Mouse (Mus musculus): ENCODE measurements around the gene Cacna2d3. TPM values are rescaled to one million over a fixed set of nuclear protein-coding genes. Genes with fewer than 3 reads are reported as not detected.

The Cacna2d3 gene
- total RNA-seq, 1 experiment from 2014 or later = not detected

DNA sequence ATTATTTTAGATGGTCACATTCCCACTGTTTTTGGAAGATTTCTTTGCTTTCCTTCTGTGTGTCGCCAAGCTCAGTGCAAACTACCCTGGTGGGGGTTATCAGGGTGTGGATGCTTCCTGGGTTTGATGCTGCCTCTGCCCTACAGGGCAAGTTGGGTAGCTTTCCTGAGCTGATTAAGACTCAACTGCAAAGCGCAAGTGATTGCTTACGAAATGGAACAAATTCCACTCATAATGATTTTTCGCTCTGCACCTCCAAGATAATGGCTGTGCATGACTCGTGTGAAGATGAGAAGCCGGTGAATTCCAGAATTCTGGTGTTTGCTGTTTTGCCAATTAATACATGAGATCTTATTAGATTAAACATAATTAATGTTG is 557.0 kb downstream of the Cacna2d3 start:
- no peak for ATAC-seq (replicated peaks in 1 of 2; ENCODE audit: insufficient read depth in 1 of 2, low FRiP score in 2 of 2, low TSS enrichment in 1 of 2, low read depth in 1 of 2, poor library complexity in 2 of 2, severe bottlenecking in 2 of 2)

DNA sequence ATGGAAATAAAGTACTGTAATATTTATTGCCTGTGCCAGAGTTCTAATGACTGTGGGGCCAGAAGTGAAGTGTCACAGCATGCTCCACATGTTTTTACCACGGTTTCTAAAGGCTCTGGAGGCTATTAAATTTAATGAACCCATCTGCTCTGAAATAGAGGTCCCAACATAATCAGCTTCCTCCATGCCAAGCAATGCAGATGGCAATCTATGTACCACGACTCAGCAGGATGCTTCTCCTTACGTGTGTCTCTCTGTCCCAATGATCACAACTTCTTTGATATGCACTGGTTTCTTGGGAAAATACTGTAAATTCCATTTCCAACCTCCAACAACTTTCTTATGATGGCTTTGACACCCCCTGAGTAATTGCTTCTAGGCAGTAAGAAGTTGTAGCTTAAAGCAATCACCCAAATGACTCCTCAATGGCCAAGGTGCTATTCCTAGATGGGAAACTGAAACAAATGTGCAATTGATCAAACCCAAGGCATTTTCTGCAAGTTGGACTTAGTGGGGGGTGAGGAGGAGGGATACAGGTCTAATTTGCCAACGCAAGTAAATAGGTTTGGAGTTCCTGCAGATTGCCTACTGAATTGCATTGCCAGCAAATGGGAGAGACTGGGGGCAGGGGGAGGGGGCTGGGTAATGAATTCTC is 557.5 kb downstream of the Cacna2d3 start:
- no peak for ATAC-seq (replicated peaks in 1 of 2; ENCODE audit: insufficient read depth in 1 of 2, low FRiP score in 2 of 2, low TSS enrichment in 1 of 2, low read depth in 1 of 2, poor library complexity in 2 of 2, severe bottlenecking in 2 of 2)

DNA sequence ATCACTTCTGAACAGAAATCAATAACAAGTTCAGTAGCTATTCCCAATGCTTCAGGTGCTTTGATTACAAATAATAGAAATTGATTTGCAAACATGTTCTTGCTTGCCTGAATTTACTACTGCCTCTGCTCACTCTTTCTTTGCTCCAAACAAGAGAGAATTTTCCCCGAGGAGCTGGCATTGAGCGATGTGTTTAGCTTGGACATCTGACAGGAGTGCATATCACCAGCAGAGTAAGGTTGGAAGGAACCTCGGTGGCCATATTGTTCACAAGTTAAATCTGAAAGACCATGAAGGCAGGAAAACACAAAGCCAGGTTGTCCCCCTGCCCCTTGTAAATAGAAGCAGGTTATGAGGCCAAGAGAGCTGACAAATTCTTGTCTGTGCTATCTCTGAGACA is 561.9 kb downstream of the Cacna2d3 start:
- ATAC-seq (replicated peaks in 1 of 2; ENCODE audit: insufficient read depth in 1 of 2, low FRiP score in 2 of 2, low TSS enrichment in 1 of 2, low read depth in 1 of 2, poor library complexity in 2 of 2, severe bottlenecking in 2 of 2) = no peak

DNA sequence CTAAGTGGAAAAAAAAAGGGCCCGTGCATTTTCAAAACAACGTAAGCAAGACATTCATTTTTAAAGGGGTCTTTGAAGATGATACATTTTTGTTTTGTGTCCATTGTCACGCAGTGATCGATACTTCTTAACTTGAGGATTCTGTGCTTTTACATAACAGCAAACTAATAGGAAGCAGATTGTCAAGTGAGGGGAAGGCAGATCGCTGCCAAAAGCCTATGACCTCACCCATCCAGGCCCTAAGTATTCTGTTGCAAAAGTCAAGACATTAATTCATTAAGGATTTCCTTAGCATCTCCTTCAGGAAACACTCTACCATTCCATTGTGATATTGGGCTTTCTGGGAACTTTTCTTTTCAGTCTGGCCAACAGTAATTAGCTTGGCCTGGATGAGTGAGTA is 564.6 kb downstream of the Cacna2d3 start:
- ATAC-seq (replicated peaks in 1 of 2; ENCODE audit: insufficient read depth in 1 of 2, low FRiP score in 2 of 2, low TSS enrichment in 1 of 2, low read depth in 1 of 2, poor library complexity in 2 of 2, severe bottlenecking in 2 of 2) = no peak

DNA sequence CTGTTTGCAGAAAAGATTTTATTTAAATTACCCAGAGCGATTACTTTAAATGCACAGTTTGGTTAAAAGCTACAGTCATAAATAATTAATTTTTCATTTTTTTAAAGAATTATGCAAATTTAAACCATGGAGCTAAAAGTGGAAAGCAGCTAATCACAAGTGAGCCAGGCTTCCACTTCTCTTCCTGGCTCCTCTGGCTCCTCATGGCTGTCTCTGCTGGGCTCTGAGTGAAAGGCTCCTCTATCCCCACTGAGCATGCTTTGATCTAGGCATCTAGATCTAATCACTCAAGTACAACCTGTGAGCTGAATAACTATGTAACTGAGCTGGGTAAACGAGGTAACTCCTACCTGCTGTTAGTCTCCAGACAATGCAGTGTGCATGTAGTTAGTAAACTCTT is 577.5 kb downstream of the Cacna2d3 start:
- ATAC-seq (replicated peaks in 1 of 2; ENCODE audit: insufficient read depth in 1 of 2, low FRiP score in 2 of 2, low TSS enrichment in 1 of 2, low read depth in 1 of 2, poor library complexity in 2 of 2, severe bottlenecking in 2 of 2) = no peak

DNA sequence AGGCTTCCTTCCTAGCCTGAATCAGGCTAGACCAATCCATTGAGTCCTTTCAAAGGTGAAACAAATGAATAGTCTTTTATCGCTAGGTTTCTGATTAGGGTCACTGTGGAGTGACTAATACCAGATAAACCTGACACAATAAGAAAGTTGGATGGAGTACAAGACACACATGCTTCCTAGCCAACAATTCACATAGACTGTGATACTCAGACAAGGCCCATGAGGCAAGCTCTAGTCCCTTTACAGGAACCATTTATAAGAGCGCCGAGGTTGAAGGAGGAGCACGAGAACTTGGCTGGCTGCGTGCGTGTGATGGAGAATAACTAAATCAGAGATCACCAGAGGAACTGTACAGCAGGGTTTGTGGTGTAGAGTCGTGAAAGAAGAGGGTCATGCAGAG is 584.0 kb downstream of the Cacna2d3 start:
- no peak for ATAC-seq (replicated peaks in 1 of 2; ENCODE audit: insufficient read depth in 1 of 2, low FRiP score in 2 of 2, low TSS enrichment in 1 of 2, low read depth in 1 of 2, poor library complexity in 2 of 2, severe bottlenecking in 2 of 2)

DNA sequence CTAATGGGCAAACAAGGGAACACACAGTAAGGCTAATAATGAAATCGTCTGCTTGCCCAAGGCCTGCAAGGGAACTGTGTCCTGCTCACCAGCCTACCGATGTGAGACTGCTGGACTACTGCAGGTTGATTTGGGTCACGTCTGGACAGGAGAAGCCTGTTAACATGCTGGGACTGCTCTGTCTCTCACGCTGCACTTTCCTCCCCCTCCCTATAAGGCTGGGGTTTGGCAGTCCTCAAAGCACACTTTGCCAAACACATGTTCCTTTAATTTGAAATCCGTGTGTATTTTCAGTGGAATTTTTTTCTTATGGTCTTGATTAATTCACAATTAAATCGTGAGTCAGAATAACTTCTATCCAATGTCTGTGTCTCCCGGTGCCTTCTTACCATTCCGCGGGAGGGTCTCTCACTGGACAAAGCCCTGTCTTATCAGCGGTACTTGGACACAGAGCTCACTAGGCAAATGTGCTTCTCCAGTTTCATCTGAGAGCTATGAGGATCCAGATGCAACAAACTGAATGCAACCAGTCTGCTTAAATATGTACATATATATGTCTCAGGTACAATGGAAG is 584.6 kb downstream of the Cacna2d3 start:
- ATAC-seq (replicated peaks in 1 of 2; ENCODE audit: insufficient read depth in 1 of 2, low FRiP score in 2 of 2, low TSS enrichment in 1 of 2, low read depth in 1 of 2, poor library complexity in 2 of 2, severe bottlenecking in 2 of 2) = no peak

DNA sequence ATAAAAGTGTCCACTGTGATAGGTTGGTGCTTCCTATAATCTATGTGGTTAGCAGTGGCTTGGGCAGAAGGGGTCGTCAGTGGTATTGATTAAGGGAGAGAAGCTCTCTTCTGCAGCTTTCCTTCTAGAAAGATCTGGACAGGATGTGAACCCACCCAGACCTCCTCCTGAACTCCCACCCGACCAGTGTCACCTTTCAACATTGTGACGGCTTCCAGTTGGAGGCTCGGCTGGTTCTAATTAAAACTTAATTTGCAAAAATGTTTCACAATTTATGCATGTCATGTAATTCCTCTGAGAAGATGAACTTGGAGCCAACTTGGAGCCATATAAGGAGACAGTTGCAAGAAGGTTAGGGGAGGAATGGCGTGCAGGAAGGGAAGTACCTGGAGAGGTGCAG is 586.8 kb downstream of the Cacna2d3 start:
- ATAC-seq (replicated peaks in 1 of 2; ENCODE audit: insufficient read depth in 1 of 2, low FRiP score in 2 of 2, low TSS enrichment in 1 of 2, low read depth in 1 of 2, poor library complexity in 2 of 2, severe bottlenecking in 2 of 2) = no peak

DNA sequence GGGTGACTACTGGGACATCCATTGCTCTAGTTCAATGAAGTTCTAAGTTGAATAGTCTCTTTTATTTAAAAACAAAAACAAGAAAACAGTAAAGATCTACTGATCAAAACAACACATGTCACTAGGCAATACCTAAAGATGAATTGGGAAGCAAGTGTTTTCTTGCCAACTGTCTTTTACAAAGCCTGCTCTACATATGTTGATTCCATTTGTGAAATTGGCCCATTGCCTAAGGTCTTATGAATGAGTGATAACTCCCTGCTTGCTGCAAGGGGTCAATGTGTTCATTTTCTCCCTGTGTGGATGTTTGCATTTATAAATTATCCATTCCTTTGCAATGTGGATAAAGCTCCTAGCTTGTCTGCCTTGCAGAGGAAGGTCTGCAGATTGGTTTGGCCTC is 591.2 kb downstream of the Cacna2d3 start:
- no peak for ATAC-seq (replicated peaks in 1 of 2; ENCODE audit: insufficient read depth in 1 of 2, low FRiP score in 2 of 2, low TSS enrichment in 1 of 2, low read depth in 1 of 2, poor library complexity in 2 of 2, severe bottlenecking in 2 of 2)

DNA sequence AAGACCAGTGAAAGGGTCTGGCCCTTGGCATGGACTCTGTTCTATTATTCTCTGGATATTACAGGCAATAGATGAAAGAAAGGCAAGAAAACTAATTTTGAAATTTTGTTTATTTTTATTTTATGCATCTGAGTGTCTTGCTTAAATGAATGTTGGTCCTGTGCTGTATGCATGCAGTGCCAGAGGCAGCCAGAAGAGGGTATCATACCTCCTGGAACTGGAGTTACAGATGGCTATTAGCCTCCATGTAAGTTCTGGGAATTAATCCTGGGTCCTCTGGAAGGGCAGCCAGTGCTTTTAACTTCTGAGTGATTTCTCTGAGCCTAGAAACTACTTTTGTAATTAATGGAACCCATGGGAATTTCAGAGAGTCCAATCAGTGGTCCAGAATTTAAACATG is 597.8 kb downstream of the Cacna2d3 start:
- ATAC-seq (replicated peaks in 1 of 2; ENCODE audit: insufficient read depth in 1 of 2, low FRiP score in 2 of 2, low TSS enrichment in 1 of 2, low read depth in 1 of 2, poor library complexity in 2 of 2, severe bottlenecking in 2 of 2) = no peak

DNA sequence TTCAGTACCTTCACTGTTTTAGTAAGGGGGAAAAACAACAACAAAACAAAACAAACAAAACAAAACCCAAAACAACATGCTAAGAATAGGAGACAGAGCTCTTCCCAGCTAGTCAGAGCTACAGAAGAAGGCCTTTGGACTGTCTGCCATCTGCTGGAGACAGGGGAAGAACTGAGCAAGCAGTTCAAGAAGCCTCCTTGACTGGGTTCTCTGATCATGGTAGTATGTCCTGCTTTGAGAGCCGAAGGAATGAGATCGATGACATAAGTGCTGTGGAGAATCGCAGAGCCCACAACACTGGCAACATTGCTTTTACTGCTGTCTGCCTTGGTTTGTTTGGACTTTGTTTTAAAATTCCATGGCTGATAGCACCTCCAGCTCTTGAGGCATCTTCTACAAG is 598.9 kb downstream of the Cacna2d3 start:
- no peak for ATAC-seq (replicated peaks in 1 of 2; ENCODE audit: insufficient read depth in 1 of 2, low FRiP score in 2 of 2, low TSS enrichment in 1 of 2, low read depth in 1 of 2, poor library complexity in 2 of 2, severe bottlenecking in 2 of 2)

DNA sequence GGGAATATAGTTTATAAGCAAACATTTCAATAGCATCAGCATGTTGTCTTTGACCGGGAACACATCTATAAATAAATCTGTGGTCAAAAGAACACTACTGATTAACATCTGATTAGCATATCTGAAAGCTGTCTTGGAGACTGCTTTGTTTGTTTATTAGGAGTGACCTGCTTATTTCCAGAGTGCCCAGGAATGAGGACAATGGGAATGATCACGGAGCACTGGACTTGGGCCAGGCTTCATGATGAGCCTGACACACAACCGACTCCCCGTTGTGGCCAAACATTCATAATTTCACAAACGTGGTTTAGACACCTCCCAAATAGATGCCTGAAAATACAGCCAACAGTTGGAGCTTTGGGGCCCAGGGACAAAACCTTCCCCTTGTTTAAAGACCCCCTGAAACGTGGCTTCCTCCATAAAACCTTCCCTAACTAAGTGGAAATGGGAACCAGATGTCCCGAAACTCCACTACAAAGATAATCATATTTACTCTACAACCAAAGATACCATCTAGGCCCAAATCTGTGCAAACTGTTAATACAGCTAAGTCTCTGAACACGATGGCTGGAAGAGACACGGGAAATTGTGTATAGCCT is 607.7 kb downstream of the Cacna2d3 start:
- no peak for ATAC-seq (replicated peaks in 1 of 2; ENCODE audit: insufficient read depth in 1 of 2, low FRiP score in 2 of 2, low TSS enrichment in 1 of 2, low read depth in 1 of 2, poor library complexity in 2 of 2, severe bottlenecking in 2 of 2)

DNA sequence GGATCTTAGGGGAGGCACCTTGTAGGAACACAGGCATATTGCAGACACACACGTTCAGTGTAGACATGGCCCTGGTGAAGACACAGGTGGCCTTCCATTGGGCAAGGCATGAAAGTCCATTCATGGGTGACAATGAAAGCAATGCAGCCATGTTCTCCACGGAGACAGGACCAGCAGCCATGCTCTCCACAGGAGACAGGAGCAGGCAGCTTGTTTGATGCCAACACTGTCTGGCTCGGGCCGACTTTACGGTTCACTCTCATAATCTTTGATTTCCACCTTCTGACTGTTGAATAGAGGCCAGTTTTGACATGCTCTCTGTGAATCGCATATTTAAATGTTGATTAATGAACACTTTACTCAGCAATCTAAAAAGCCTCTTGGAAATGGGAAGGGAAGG is 610.0 kb downstream of the Cacna2d3 start:
- ATAC-seq (replicated peaks in 1 of 2; ENCODE audit: insufficient read depth in 1 of 2, low FRiP score in 2 of 2, low TSS enrichment in 1 of 2, low read depth in 1 of 2, poor library complexity in 2 of 2, severe bottlenecking in 2 of 2) = no peak

DNA sequence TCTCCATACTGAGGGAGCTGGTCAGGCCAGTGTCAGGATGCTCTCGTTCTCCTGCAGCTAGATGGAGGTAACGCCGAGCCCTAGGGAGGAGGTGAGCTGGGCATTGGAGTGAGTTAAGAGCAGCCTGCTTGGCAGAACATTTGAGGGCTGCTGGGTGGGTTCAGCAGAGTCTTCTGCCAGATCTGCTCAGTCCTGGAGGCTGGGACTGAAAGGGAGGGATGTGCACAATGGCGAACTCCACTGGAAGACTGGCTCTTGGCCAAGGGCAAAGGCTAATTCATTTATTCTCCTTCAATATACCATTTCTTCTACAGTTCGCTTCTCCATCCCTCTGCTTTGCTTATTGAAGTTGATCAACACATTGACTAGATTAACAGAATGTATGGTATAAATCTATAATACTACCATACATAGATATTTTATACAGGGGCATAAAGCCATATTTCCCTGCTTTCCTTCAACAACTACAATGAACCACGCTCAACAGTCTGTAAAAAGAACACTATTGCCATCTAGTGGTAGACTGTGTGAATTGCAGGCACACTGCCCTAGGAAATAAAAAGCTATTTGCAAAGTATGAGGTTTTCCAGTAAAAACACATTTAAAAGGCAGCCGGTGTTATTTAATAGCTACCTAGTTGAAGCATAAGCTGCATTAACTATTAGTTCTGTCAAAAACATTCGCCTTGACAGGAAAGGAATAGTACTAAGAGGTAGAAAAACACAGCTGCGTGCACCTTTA is 611.1 kb downstream of the Cacna2d3 start:
- ATAC-seq (replicated peaks in 1 of 2; ENCODE audit: insufficient read depth in 1 of 2, low FRiP score in 2 of 2, low TSS enrichment in 1 of 2, low read depth in 1 of 2, poor library complexity in 2 of 2, severe bottlenecking in 2 of 2) = no peak

DNA sequence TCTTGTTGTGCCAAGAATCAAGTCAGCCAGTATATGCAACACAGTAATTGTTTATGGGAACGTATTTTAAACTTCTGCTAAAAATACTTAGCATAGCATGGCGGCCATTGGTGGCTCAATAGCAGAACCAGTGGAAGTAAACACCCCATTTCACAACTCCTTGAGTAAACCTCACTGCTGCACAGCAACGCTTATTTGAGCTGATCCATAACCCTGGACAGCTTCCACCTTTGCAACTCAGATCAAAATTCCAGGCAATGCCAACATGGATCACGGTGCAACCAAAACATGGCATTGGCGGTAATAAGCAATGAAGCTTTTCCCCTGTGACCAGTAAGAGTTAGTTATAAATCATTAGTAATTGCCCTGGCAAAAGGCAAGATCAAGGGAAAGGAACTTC is 614.2 kb downstream of the Cacna2d3 start:
- ATAC-seq (replicated peaks in 1 of 2; ENCODE audit: insufficient read depth in 1 of 2, low FRiP score in 2 of 2, low TSS enrichment in 1 of 2, low read depth in 1 of 2, poor library complexity in 2 of 2, severe bottlenecking in 2 of 2) = no peak

DNA sequence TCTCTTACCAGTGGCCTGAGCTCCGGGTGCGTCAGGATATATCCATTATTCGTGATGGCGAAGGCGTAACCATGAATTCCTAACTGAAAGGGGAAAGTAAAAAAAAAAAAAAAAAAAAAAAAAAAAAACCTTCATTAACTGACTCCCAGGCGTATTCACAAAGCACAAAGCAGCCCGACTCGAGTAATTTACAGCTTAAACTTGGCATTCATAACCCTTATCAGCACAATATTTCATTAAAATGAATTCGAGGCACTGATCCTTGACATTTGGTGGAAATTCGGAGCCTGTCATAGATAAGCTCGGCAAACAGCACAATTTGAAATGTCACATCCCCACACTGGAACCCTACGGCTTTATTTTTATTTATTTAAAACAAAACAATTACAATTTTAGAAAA is 623.9 kb downstream of the Cacna2d3 start:
- ATAC-seq (replicated peaks in 1 of 2; ENCODE audit: insufficient read depth in 1 of 2, low FRiP score in 2 of 2, low TSS enrichment in 1 of 2, low read depth in 1 of 2, poor library complexity in 2 of 2, severe bottlenecking in 2 of 2) = no peak

DNA sequence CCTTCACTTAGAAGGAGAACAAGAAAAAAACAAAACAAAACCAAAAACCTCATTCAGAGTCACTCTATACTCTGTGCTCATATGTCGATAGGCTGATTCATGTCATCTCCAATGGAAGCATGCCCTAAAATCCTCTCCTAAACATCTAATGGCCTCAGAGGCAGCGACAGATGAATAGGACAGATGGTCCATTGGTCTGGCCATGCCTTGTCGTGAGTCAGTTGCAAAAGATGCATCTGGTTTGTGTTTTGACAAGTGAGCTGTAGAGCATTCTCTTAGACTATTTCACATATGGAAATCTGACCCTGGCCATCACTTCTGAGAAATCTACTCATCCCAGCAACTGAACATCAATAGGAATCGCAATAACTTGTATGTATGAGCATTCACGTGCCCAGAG is 626.2 kb downstream of the Cacna2d3 start:
- no peak for ATAC-seq (replicated peaks in 1 of 2; ENCODE audit: insufficient read depth in 1 of 2, low FRiP score in 2 of 2, low TSS enrichment in 1 of 2, low read depth in 1 of 2, poor library complexity in 2 of 2, severe bottlenecking in 2 of 2)

DNA sequence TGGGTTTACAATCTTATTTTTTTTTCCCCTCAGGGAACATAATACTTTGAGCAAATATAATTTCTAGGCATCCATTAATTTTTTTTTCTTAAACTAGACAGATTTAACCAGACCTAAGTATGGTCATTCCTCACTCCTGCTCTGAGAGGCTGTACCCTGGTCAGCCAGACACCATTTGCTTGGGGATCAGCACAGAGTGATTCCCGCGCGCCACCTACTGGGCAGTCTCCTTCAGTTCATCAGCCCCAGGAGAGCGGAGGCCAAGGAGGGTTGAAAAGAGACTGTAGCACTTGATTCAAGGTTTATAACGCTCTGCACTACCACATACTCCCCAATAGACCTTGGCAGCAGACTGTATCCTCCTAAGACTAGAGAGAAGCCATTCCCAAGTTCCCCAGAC is 631.6 kb downstream of the Cacna2d3 start:
- ATAC-seq (replicated peaks in 1 of 2; ENCODE audit: insufficient read depth in 1 of 2, low FRiP score in 2 of 2, low TSS enrichment in 1 of 2, low read depth in 1 of 2, poor library complexity in 2 of 2, severe bottlenecking in 2 of 2) = peak; percentile 62 to 73; a peak in 3 of 4 replicates
